Mouse (Mus musculus) frontal cortex, postnatal 25 days (tissue): ENCODE results near the gene Ttll3.

Source experiments
- DNase-seq, 2 experiments: peaks; one replicate each; pipeline ENCODE4 v3.0.0; 2022; ENCODE audit warnings: low spot score in 2 of 2

Gene Ttll3

DNA sequence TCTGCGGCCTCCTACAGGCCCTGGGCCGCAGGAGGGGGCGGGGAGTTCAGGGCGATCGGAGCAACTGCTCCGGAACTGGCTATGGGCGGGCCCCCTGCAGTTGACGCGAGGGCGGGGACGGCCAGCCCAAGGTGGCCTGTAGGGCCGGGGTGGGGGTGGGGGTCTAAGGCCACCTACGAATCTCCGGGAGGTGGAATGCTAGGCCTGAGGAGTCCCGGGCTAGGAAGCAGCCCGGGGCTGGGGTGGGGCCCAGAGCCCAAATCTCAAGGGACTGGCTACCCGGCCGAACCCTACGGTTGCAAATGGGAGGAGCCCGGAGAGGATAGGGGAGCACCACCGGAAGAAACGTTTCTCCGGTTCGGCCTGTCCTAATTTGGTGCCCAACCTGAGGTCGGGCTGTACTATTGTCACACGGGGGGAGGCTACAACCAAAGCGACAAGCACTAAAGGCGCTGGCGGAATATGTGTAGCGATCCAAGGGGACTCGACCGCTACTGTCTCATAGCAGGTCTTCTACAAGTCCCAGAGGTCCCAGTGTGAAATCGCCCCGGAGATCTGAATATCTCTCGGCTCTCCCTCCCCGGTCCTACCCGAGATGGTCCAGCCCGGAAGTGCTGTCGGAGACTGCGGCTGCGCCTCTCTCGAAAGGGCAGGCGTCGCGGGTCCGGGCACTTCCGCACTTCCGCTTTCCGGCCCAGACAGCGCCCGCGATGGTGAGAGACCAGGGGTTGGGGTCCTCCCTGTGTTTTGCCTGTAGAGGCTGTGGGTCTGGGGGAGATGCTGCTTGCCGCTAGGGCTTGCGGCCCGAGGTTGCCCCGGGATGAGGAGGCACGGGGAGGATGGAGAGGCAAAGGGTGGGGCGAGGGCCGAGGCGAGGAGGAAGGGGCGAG is 11.3 kb upstream of the Ttll3 start, which contains the start of the genes Tada3 and Arpc4:
Gene Tada3, minus strand, starts transcription at position 388 of the 890 bp plus-strand sequence.
Gene Arpc4, plus strand, starts transcription at position 620 of the 890 bp plus-strand sequence.
- peak; percentile 83 to 84 for DNase-seq

GRCm38 (mm10) chr6:113379246-113379645 is 9.8 kb upstream of the Ttll3 start:
- DNase-seq: no peak

- no peak for DNase-seq
Measured at GRCm38 (mm10) chr6:113380480-113380879, 8.6 kb upstream of the Ttll3 start.

DNA sequence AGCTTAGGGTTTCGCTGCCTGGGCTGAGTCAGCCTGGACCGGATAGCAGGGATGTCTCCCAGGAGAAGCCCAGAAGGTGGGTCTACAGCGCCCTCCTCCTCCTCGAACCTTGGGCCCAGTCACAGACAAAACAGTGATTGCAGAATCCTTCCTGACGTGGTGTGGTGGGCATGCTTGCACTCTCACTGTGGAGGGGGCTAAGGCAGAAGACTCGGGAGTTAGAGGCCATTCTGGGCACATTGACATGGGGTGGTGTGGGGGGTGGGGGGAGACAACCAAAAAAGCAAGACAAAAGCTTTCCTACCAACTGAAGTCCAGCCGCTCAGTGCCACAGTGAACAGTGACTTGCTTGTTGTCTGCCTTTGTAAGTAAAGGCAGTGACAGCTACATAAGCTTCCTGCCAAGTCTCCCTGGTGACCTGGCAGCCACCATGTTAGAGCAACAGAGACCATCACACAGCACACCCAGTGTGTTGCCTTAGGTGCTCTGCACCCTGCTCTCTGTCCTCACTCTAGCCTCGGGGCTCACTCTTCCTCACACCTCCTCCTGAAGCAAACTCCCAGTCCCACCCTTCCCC is 4.6 kb upstream of the Ttll3 start:
- no peak for DNase-seq

- DNase-seq: no peak
Measured at GRCm38 (mm10) chr6:113385160-113385714, 3.8 kb upstream of the Ttll3 start.

DNA sequence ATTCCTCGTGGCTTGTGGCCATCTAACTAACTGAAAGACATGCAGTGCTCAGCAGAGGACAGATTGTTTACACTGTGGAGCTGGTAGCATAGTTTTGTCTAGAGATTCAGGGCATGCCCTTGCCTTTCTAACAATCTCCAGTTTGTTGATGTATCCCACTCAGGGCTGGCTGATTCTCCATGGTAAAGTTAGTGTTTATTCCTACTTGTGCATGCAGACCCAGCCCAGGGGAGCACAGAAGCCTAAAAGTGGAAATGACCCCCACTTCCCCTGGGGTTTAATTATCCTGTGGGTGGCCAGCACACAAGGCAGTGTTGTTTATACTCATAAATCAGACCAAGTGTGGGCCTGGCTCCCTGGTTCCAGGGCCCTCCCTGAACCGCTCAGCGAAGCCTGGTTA is 3.0 kb upstream of the Ttll3 start:
- DNase-seq: no peak

DNA sequence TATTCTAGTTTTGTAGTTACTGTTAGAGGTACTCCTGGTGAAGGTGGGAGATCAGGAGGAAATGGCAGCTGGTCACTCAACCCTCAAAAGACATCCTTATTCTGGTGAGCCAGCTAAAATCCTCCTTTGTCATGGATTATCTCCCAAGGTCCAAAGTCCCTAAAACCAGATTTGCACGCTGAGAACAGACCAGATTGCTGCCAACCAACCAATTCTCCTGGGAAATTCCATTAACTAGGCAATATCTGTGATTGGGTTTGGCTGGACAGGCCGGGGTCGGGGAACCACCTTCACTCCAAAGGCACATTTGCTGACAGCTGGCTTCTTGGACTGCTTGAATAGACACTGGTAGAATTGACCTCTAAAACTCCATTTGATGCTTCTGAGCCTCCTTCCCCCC is 1.7 kb downstream of the Ttll3 start:
- DNase-seq: no peak

GRCm38 (mm10) chr6:113392015-113392386 is 2.9 kb downstream of the Ttll3 start:
- DNase-seq: no peak

GRCm38 (mm10) chr6:113392387-113393071 is 3.5 kb downstream of the Ttll3 start:
- DNase-seq: peak; percentile 42 to 48

DNA sequence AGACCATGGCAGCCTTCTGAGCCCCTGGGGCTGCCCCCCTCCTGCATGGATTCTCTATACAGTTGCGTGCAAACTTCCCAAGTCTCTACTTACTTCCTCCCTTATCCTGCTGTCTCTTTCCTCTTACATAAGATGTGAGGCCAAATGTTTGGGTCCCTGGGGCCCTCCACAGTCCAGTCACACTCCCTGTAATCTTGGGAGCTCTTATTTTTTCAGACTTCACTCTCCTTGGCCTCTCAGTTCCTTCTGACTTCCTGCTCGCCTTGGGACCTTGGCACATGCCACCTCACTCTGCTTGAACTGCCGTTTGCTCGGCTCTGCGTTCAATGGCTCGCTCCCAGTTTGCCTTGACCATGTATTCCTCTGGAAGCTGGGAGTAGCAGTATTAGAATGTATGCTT is 4.9 kb downstream of the Ttll3 start:
- no peak for DNase-seq

GRCm38 (mm10) chr6:113394811-113395210 is 5.8 kb downstream of the Ttll3 start:
- no peak for DNase-seq

GRCm38 (mm10) chr6:113395501-113395900 is 6.4 kb downstream of the Ttll3 start:
- DNase-seq: no peak

DNA sequence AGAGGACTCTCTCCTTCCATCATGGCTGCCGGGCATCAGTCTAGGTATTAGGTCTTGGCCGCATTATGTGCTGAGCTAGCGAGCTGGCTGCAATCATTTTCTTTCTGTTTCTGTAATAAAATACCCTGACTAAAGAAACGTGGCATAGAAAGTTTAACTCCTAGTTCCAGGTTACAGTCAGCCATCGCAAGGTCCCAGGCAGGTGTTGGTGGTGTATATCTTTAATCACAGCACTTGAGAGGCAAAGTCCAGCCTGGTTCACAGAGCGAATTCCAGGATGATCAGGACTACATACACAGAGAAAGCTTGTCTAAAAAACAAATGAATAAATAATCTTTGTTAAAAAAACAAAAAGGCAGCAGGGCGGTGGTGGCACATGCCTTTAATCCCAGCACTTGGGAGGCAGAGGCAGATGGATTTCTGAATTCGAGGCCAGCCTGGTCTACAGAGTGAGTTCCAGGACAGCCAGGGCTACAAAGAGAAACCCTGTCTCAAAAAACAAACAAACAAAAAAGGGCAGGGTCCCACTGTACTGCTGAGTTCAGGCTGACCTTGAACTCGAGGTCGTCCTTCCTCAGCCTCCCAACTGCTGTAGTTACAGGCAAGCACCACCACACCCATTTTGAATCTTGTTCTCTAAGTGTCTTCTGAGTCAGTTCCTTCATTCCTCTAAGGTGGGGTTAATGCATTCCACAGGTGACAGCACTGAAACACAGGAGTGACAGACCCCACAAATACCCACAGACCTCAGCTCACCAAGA is 7.4 kb downstream of the Ttll3 start:
- DNase-seq: no peak

DNA sequence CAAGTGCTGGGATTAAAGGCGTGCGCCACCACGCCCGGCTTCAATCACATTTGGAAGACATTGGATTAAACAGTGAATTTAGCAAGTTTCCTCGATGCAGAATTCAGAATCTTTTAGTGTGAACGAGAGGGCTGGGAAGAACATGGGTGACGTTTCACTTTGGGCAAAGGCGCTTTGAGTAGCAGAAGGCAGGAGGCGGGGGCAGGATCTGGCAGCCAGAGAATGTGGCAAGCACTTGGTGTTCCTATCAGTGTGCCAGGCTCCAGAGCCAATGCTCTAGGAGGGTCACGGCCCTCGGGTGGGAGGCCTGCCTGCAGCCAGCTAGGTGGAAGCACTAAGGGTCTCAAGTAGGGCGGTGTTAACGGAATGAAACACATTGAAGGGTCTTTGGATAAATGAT is 13.0 kb downstream of the Ttll3 start:
- no peak for DNase-seq

GRCm38 (mm10) chr6:113404649-113405448 is 15.8 kb downstream of the Ttll3 start:
- DNase-seq: no peak

DNA sequence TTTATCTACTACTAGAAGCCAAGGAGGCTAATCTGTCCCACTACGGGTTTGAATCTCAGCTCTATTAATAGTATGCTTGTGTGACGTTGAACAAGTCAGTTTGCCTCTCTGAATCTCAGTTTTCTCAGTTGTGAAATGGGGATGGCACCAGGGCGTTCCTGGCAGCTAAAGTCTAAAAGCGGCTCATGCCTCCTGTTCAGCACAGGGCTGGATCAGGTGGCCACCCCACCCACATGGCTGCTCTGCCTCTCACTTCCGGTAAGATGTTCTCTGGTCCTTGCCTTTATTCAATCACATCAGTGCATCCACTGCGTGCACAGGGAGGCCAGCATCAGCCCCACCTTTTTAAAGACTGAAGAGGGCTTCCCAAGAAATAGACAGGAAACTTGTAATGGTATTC is 16.4 kb downstream of the Ttll3 start:
- no peak for DNase-seq

DNA sequence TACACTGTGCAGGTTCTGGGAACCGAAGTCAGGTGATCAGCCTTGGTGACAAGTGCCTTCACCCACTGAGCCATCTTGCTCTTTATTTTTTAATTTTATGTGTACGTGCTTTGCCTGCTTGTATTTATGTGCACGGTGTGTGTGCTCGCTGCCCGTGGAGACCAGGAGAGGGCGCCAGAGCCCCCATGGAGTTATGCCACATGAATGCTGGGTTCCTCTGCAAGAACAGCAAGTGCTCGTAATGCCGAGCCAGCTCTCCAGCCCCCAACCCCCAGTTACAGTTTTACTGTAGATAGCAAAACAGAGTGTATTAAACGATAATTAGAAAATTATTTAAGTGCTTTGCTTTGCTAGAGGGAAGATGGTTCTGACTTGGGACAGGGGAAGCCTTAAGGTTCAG is 17.6 kb downstream of the Ttll3 start:
- DNase-seq: no peak

- DNase-seq: no peak
Measured at GRCm38 (mm10) chr6:113410001-113410400, 20.9 kb downstream of the Ttll3 start.

DNA sequence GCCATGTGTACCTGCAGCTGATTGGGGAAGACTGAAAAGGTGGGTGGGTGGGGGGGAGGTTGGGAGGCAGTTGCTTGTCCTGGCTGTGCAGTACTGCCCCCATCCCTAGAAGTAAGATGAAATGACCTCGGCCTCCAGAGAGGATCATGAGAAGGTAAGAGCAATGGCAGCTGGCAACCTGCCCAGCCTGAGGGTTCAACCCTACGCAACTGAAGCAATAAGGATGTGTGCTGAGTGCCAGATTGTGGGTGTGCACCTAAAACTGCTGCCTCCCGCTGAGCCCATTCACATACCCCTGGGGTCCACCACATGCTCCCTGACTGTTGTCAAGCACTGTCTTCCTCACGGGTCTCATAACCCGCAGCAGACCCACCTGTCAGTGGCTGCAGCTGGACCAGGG is 27.4 kb downstream of the Ttll3 start:
- no peak for DNase-seq

GRCm38 (mm10) chr6:113418441-113419198 is 29.6 kb downstream of the Ttll3 start:
- no peak for DNase-seq
